Mouse (Mus musculus): ENCODE results near the gene Smarcd3.

Smarcd3 gene

DNA sequence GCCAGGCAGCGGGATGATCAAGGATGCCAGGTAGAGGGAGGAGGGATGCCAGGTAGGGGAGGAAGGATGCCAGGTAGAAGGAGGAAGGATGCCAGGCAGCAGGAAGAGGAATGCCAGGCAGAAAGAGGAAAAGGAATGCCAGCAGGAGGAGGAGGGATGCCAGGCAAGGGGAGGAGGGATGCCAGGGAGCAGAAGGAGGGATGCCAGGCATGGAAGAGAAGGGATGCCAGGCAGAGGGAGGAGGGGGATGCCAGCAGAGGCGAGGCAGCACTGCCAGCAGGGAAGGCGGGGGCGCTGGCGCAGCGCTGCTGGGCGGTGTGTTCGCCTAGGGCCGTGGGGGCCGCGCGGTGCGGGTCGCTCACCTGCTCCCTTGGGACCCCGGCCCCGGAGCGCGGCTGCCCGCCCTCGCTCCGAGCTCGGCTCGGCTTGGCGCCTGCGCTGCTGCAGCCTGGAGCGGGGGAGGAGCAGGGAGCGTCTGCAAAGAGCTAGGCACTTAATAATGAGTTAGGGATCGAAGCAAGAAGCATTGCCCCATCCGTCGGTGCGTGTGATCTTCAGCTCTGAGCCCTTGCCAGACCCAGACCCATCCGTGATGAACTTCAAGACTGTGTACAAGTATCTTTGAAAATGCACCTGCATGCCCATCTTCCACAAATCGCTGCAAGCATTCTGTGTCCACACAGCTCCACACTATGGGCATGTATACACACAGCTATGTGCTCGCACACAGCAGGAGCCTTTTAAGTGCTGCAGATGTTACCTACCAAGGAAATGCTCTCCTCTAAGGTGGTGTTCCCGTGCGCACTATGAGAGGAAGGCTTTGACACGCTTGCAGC lies at the start of gene Smarcd3:
Gene Smarcd3, minus strand, starts transcription at position 426 of the 836 bp plus-strand sequence.
- peak; percentile 63 to 67 for DNase-seq (ENCODE audit: low spot score in 2 of 2)

DNA sequence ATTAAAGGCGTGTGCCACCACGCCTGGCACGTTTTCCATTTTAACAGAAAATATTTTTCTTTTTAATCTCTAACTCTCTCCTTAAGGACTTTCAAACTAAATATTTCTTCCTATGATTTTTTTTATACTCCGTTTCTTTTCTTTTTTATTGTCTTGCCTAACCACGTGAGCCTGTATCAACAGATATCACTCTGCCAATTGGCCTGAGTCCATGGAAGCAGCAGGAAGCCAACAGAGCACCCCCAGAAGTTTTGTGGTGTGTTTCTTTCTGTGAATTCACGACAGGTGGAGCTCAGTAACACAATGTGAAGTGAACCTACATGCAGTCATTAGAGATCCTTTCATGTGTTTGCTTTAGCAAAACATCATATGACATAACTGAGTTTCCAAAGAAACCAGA lies 37.2 kb upstream of the Smarcd3 start:
- DNase-seq (ENCODE audit: low spot score in 2 of 2), result no peak

- no peak for DNase-seq (ENCODE audit: low spot score in 2 of 2)
Measured at GRCm38 (mm10) chr5:24659708-24660423, 35.7 kb upstream of the Smarcd3 start.

DNA sequence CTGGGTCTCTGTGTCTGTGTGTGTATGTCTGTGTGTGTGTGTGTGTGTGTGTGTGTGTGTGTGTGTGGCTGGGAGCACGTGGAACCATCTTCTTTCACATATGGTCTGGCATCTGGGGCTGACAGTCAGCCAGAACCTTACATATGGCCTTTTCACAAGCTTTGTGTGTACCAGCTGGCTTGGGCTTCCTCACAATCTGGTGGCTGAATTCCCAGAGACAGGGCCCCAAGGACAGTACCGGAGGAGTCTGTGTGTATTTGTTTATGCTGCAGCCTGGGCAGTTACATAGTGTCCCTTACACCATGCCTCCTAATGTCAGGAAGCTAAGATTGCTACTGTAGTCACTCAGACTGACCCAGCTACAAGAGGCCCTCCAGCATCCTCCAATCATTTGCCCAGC lies 32.9 kb upstream of the Smarcd3 start:
- no peak for DNase-seq (ENCODE audit: low spot score in 2 of 2)

- DNase-seq (ENCODE audit: low spot score in 2 of 2), result no peak
Measured at GRCm38 (mm10) chr5:24654491-24654890, 30.3 kb upstream of the Smarcd3 start.

GRCm38 (mm10) chr5:24652780-24653179 lies 28.6 kb upstream of the Smarcd3 start:
- DNase-seq (ENCODE audit: low spot score in 2 of 2), result no peak

DNA sequence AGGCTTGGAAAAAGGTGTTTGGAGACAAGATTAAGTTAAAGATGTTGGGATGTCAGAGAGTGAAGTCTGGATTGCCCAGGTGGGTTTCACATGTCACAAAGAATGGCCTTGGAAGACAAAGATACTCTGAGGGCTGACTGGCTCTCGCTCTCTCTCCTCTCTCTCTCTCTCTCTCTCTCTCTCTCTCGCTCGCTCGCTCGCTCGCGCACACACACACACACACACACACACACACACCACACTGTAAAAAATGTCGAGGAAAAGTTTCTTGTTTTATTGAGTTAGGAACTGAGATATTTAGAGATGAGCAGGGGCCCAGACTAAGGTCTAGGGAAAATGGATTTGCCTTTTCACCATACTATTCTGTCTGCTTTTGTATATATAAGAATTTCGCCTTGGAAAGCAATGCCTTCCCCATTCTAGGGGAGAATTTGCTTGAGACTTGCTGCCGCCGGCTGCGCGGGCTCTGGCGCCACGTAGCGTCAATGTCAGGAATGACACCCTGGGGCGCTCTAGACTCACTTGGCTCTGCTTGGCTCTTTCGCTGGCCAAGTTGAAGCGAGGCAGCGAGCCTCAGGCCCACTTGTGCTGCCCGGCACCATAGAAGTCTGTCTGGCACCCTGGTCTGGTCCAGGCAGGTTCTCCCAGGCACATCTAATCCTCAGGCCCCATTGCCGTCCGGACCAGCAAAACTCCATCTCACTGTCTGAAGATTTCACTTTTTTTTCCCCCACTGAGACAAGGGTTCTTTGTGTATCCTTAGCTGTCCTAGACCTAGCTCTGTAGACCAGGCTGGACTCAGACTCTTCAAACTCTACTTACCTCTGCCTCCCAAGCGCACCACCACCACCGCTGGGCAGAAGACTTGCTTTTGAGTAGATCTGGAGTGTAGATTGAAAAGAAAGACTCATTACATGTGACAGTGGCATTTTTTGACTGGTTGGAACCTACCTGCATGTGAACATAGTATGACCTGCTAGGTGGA lies 27.8 kb upstream of the Smarcd3 start:
- DNase-seq (ENCODE audit: low spot score in 2 of 2), result peak; percentile 78 to 84

DNA sequence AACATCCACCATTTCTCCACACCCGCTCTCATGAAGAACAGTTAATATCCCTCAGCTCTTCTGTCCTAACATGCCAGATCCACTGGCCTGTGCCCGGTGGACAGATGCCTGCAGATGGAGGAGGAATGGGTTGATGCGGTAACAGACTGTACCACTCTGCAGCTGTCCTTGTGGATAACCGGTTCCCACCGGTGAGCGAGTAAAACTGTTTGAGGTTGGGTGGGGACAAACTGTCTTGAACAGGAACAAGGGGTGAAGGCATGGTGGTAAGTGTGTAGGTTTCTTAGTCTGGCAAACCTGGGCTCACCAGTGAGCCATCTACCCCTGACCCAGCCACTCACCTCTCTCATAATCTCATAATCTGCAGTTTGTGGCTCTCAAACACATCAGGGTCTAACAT lies 27.1 kb upstream of the Smarcd3 start:
- DNase-seq (ENCODE audit: low spot score in 2 of 2), result no peak

- no peak for DNase-seq (ENCODE audit: low spot score in 2 of 2)
Measured at GRCm38 (mm10) chr5:24649701-24650100, 25.5 kb upstream of the Smarcd3 start.

GRCm38 (mm10) chr5:24649231-24649630 lies 25.0 kb upstream of the Smarcd3 start:
- DNase-seq (ENCODE audit: low spot score in 2 of 2), result no peak

GRCm38 (mm10) chr5:24645454-24645853 lies 21.2 kb upstream of the Smarcd3 start:
- no peak for DNase-seq (ENCODE audit: low spot score in 2 of 2)

DNA sequence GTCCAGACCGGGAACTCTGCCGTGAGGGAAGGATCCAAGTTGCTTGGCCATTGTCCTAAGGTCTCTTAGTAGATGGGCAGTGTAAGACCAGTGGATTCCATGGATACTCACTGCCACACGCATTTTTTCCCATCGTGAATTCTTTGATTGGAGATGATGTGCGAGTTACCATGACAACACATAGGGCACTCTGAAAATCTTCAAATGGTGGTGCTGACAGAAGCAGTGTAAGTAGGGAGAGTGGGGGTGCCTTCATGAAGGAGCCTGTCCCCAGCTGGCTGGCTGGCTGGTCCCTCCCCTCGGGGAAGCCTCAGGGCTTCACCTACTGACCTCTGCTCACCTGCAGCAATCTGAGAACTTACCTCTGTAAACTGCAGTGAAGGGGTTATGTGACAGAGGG lies 14.9 kb upstream of the Smarcd3 start:
- DNase-seq (ENCODE audit: low spot score in 2 of 2), result no peak

GRCm38 (mm10) chr5:24638131-24638530 lies 13.9 kb upstream of the Smarcd3 start:
- no peak for DNase-seq (ENCODE audit: low spot score in 2 of 2)

DNA sequence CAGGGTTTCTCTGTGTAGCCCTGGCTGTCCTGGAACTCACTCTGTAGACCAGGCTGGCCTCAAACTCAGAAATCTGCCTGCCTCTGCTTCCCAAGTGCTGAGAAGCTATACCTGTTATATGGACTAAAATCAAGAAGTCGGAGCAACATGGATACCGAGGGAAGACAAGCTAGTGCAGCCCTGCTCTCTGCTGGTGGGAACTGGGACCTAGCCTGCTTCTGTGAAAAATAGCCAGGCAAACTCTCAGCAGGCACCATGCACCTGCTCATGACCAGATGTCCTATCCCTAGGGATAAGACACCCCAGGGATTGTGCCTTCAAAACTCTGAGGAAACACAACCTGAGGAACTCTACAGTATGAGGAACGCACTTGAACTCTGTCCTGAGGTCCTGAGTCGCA lies 12.8 kb upstream of the Smarcd3 start:
- no peak for DNase-seq (ENCODE audit: low spot score in 2 of 2)

GRCm38 (mm10) chr5:24635526-24636141 lies 11.4 kb upstream of the Smarcd3 start:
- no peak for DNase-seq (ENCODE audit: low spot score in 2 of 2)

GRCm38 (mm10) chr5:24635093-24635492 lies 10.9 kb upstream of the Smarcd3 start:
- no peak for DNase-seq (ENCODE audit: low spot score in 2 of 2)

GRCm38 (mm10) chr5:24629712-24630111 lies 5.5 kb upstream of the Smarcd3 start:
- no peak for DNase-seq (ENCODE audit: low spot score in 2 of 2)

DNA sequence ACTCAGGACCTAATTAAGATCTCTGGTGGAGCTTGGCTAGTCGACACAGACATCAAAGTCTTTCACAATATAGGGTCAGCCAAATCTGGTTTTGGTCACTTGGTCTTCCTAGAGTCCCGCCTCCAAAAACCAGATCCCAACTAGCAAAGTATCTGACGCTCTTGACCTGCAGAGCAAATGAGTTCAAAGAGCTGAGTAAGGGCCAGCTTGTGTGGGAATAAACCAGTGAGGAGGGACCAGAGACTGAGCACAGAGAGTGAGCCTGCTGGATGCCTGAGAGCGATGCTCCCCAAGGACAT lies 560 bp upstream of the Smarcd3 start:
- DNase-seq (ENCODE audit: low spot score in 2 of 2), result no peak

DNA sequence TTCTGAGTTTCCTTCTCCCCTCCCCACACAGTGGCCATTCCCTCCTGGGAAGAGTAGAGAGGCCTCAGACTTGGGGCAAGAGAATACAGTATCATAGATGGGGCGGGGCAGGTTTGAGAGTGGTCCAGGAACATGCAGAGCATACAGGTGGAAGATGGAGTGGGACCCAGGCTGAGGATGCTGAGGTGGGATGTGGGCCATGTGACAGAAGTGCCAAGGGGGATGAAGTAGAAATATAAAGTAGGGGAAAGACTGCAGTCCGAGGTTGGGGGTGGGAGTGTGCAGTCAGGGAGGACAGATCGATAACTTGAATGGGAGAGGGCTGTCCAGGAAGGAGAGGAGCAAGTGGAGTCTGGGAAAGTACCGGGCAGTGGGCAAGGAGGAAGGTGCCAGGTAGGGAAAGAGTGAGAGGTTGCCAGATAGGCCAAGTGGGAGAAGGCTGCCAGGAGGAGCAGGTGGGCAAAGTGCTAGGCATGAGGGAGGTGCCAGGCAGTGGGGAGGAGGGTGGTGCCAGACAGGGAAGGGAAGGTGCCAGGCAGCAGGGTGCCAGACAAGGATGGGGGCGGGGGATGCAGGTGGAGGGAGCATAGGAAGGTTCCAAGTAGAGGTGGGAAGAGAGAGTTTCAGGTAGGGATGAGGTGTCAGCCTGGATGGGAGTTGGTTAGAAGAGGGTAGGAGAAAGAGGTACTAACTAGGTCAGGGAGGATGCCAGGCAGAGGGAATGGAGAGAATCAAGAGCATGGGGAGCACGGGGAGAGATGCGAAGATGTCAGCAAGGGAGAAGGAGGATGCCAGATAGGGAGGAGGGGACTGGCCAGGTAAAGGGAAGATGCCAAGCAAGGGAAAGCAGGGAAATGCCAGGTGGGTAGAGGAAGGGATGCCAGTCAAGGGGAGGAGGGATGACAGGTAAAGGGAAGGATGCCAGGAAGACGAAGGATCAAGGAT lies 898 bp downstream of the Smarcd3 start:
- no peak for DNase-seq (ENCODE audit: low spot score in 2 of 2)

DNA sequence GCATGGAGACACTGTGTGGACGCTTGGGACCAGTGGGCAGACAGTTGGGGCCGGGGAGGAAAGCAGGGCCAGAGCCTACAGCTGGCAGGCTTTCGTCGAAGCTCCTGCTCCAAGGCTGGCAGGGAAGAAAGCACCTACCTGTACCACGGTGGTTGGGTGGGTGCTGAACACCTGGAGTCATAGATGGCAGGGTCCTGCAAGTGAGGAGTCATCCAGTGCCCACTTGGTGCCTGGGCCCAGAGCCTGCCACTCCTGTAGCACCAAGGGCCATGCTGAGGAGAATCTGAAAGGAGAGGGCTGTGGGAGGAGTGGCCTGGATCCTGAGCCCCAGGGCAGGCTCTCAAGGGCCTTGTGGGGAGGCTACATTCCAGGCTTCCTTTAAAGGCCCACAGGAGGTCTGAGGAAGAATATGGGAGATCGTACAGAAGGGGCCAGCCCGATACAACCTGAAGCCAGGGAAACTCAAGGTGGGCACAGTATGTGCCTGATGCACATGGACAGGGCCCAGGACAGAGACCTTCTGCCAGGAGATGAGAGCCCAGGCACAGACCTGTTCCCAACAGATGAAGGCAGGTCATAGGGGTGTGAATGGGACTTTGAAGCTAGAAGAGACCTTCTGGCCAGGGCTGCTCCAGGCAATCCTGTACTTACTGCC lies 1.7 kb downstream of the Smarcd3 start:
- DNase-seq (ENCODE audit: low spot score in 2 of 2), result no peak
